8 mouse cellular contexts compared by ENCODE assay signal in genomic region chr11:76612638-76613104, GRCm38 (mm10). TPM values are rescaled to one million over a fixed set of nuclear protein-coding genes. Genes with fewer than 3 reads are reported as not detected.
A peak's percentile ranks its signal among the peaks of the same experiment; 100 is the strongest.
DNase-seq lines count a peak whose midpoint lies in the region; ATAC-seq lines count a peak whose summit lies in the region.

No protein-coding gene starts in this region.

- no peaks in the 10 kb centered on the region for H3K9me3 ChIP-seq in embryonic facial prominence, embryonic 10.5 days
- H3K9me3 ChIP-seq in liver, embryonic 15.5 days (replicated peaks): no peaks in the 10 kb centered on the region

- intact Hi-C loops in heart, postnatal 36 days (cut with DNase I): no loop called here

- H3K4me1 ChIP-seq in embryonic facial prominence, embryonic 10.5 days: peaks cover 27% of the 10 kb centered on the region
- H3K4me1 ChIP-seq in liver, embryonic 15.5 days (replicated peaks): 0 out of 2 replicates have a peak, but pooled peaks cover 6% of the 10 kb centered on the region

- no peak overlapping the region for H3K9ac ChIP-seq in liver, embryonic 15.5 days

- no peaks in the 10 kb centered on the region for H3K36me3 ChIP-seq in embryonic facial prominence, embryonic 10.5 days (replicated peaks)
- no peaks in the 10 kb centered on the region for H3K36me3 ChIP-seq in liver, embryonic 15.5 days (replicated peaks)

- H3K27ac ChIP-seq in embryonic facial prominence, embryonic 10.5 days (replicated peaks): peak overlapping the region; percentile 65
- no peak overlapping the region for H3K27ac ChIP-seq in liver, embryonic 15.5 days (replicated peaks)

- H3K4me2 ChIP-seq in liver, embryonic 15.5 days: peak overlapping the region; percentile 54

- under 1% methylated on average over 19 of the region's 19 CpGs for WGBS in embryonic facial prominence, embryonic 10.5 days
- WGBS in liver, embryonic 15.5 days (ENCODE audit: insufficient replicate concordance): 2% methylated on average over 19 of the region's 19 CpGs

- no peak for ATAC-seq in liver, embryonic 15.5 days (ENCODE audit: insufficient read depth)

- DNase-seq in thymus, postnatal 4 days: peak; percentile 11
- no peak for DNase-seq in thymus, postnatal 36 days
- peak; percentile 72 for DNase-seq in embryonic facial prominence, embryonic 10.5 days (ENCODE audit: low spot score)
- peak; percentile 10 to 13 for DNase-seq in heart, postnatal 36 days
- DNase-seq in layer of hippocampus, adult 18-20 months (ENCODE audit: low spot score in 2 of 2): peak; percentile 56 to 74
- DNase-seq in ovary, postnatal 36 days (ENCODE audit: low spot score): peak; percentile 43
- DNase-seq in gastrocnemius, adult 8-10 months (ENCODE audit: low spot score in 2 of 2): no peak

- peak overlapping the region; percentile 64 for H3K4me3 ChIP-seq in embryonic facial prominence, embryonic 10.5 days
- peak overlapping the region; percentile 33 for H3K4me3 ChIP-seq in liver, embryonic 15.5 days (replicated peaks)

- peaks cover 21% of the 10 kb centered on the region for H3K27me3 ChIP-seq in embryonic facial prominence, embryonic 10.5 days (replicated peaks; ENCODE audit: low read depth, poor library complexity, severe bottlenecking)
- peaks cover 33% of the 10 kb centered on the region for H3K27me3 ChIP-seq in liver, embryonic 15.5 days

RNA-seq across cellular contexts. Expression of gene Abr, which starts 9.4 kb away (rescaled TPM):
- 29.6 and 34.6 TPM in 2 replicates for polyA plus RNA-seq in embryonic facial prominence, embryonic 10.5 days (2016; fragmentation: Nextera tagmentation; extraction: Ambion mirVana)
- total RNA-seq in heart, postnatal 36 days (2021): 10 to 100 TPM; 25.8 TPM
- total RNA-seq in layer of hippocampus, adult 18-20 months (2021): 100 to 1,000 TPM; 490 to 505 TPM
- 3.9 and 4.3 TPM in 2 replicates for polyA plus RNA-seq in liver, embryonic 15.5 days (2015; fragmentation: Nextera tagmentation; extraction: Ambion mirVana)
- 10 to 100 TPM in 1 of 4 experiments, 1 to 10 TPM in 3; 5.5 to 10.6 (median 6.4) TPM for total RNA-seq in gastrocnemius, adult 8-10 months (2022)

RNA-seq across cellular contexts. Expression of gene Bhlha9, which starts 59.6 kb away (rescaled TPM):
- polyA plus RNA-seq in embryonic facial prominence, embryonic 10.5 days (2016; fragmentation: Nextera tagmentation; extraction: Ambion mirVana): not detected in 2 replicates
- not detected for total RNA-seq in heart, postnatal 36 days (2021)
- total RNA-seq in layer of hippocampus, adult 18-20 months (2021): 1 to 10 TPM; 3.9 to 4.7 TPM
- polyA plus RNA-seq in liver, embryonic 15.5 days (2015; fragmentation: Nextera tagmentation; extraction: Ambion mirVana): not detected in 2 replicates
- not detected for total RNA-seq in gastrocnemius, adult 8-10 months (2022)

Comparison
In these comparisons a context has a peak if more than half of its experiments do, and no peak if none do; other contexts are left out.
1. DNase-seq: peak in thymus, postnatal 4 days (single experiment), embryonic facial prominence, embryonic 10.5 days (single experiment), heart, postnatal 36 days (2 of 2), layer of hippocampus, adult 18-20 months (2 of 2) and ovary, postnatal 36 days (single experiment); none in thymus, postnatal 36 days (0 of 2) and gastrocnemius, adult 8-10 months (0 of 2).
2. RNA of gene Abr, which starts 9.4 kb away (total RNA-seq): 490 to 505 TPM in layer of hippocampus, adult 18-20 months; 25.8 TPM in heart, postnatal 36 days and 5.5 to 10.6 TPM in gastrocnemius, adult 8-10 months; every median in the first group is over 10 times any median in the second.
3. RNA of gene Bhlha9, which starts 59.6 kb away (total RNA-seq): 3.9 to 4.7 TPM in layer of hippocampus, adult 18-20 months; not detected in heart, postnatal 36 days and not detected in gastrocnemius, adult 8-10 months; every median in the first group is over 4 times any median in the second.